Mouse (Mus musculus) C2C12 (cell line): ENCODE results near the gene Ldlrad2. TPM values are rescaled to one million over a fixed set of nuclear protein-coding genes. Genes with fewer than 3 reads are reported as not detected.

Experiments
- H3K27me3 ChIP-seq: one replicate; pipeline ENCODE4 v1.6.1; 2011; ENCODE audit not compliant: control insufficient read depth, insufficient read depth, insufficient read length
- H3K36me3 ChIP-seq: one replicate; pipeline ENCODE4 v1.6.1; 2011; ENCODE audit not compliant: control insufficient read depth, insufficient read depth
- H3K4me3 ChIP-seq: one replicate; pipeline ENCODE4 v1.5.1; 2011; ENCODE audit warnings: mild to moderate bottlenecking, control low read depth; ENCODE audit not compliant: poor library complexity, insufficient read depth, severe bottlenecking
- H3K79me2 ChIP-seq: one replicate; pipeline ENCODE4 v1.6.1; 2011; ENCODE audit not compliant: control insufficient read depth, insufficient read depth
- H3K79me3 ChIP-seq: one replicate; pipeline ENCODE4 v1.6.1; 2011; ENCODE audit warnings: low read depth, control low read depth
- H3ac ChIP-seq: one replicate; pipeline ENCODE3; 2011; ENCODE audit warnings: low read depth; ENCODE audit not compliant: control insufficient read depth, insufficient read length
- CEBPB ChIP-seq: IDR thresholded peaks from one replicate; pipeline ENCODE4 v1.6.1; 2011; ENCODE audit warnings: low read depth, mild to moderate bottlenecking, control low read depth, moderate library complexity
- CTCF ChIP-seq: IDR thresholded peaks from one replicate; pipeline ENCODE4 v1.5.1; 2011; ENCODE audit not compliant: control insufficient read depth, insufficient read depth, insufficient read length
- FOSL1 ChIP-seq: IDR thresholded peaks from one replicate; pipeline ENCODE4 v1.8.0; 2011; ENCODE audit warnings: mild to moderate bottlenecking, low read length; ENCODE audit not compliant: poor library complexity, insufficient read depth, severe bottlenecking
- MAX ChIP-seq: IDR thresholded peaks from one replicate; pipeline ENCODE4 v1.6.1; 2011; ENCODE audit warnings: mild to moderate bottlenecking, control low read depth
- MYOD1 ChIP-seq: IDR thresholded peaks from one replicate; pipeline ENCODE4 v1.6.1; 2011; ENCODE audit warnings: low read depth; ENCODE audit not compliant: control insufficient read depth, insufficient read length
- MYOG ChIP-seq: IDR thresholded peaks from one replicate; pipeline ENCODE4 v1.6.1; 2011; ENCODE audit not compliant: control insufficient read depth, insufficient read length; ENCODE audit errors: extremely low read depth
- USF1 ChIP-seq: IDR thresholded peaks from one replicate; pipeline ENCODE4 v1.6.1; 2011; ENCODE audit warnings: low read depth, mild to moderate bottlenecking, control low read depth, moderate library complexity
- polyA plus RNA-seq: library from polyadenylated mRNA; unstranded; fragments of >200 nt; fragmentation: generic; extraction: Trizol; gene quantifications from one replicate; pipeline ENCODE4 v1.2.1, GENCODE M21; 2012; ENCODE audit warnings: missing spikeins

Gene Ldlrad2
- polyA plus RNA-seq, 1 experiment, result not detected

DNA sequence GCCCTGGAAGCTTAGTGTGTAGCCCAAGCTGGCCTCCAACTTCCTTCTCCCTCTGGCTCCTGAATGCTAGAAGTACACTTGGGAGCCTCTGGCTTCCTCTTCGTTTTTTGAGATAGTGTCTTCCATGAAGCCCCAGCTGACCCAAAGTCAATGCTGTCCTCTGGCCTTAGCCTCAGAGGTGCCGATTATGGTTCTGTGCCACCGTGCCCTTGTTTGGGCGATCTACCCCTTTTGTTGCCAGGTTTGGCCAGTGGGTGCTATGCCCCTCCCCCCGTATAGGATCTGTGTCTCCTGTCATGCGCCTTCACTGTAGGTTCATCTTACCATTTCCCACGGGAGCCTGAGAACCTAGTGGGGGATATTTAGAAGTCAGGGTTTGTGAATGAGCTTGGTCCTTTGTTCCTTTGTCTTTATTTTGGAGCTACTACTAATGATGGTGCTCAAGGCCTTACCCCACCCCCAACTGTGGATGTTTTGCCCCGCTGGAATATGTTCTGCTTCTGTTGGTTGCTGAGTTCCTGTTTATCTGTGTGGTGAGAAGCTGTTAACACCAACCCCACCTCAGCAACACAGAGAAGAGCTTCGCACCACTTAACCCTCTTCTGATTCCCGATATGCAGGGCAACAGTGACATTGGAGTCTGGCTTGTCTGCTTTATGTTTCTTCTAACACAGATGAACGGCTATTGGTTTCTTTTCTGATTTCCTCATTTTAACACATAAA lies 29.2 kb upstream of the Ldlrad2 start:
- Histone ChIP-seq H3K36me3 (peaks cover 20% of the 10 kb centered on the region), H3ac (no peak overlapping the region), H3K79me3 (peaks cover 39% of the 10 kb centered on the region), H3K27me3 (no peaks in the 10 kb centered on the region), H3K79me2 (peaks cover 57% of the 10 kb centered on the region), H3K4me3 (no peak overlapping the region)
- TF ChIP-seq CEBPB (no peak), MYOG (no peak), USF1 (no peak), CTCF (no peak), FOSL1 (no peak)

- no peak overlapping the region for H3ac ChIP-seq
- H3K36me3 ChIP-seq, result no peaks in the 10 kb centered on the region
- H3K79me3 ChIP-seq, result peaks cover 71% of the 10 kb centered on the region
- TF ChIP-seq MAX (no peak), CEBPB (no peak), USF1 (no peak), FOSL1 (no peak), CTCF (no peak), MYOG (no peak), MYOD1 (no peak)
- peaks cover 86% of the 10 kb centered on the region for H3K79me2 ChIP-seq
- H3K4me3 ChIP-seq, result no peak overlapping the region
- H3K27me3 ChIP-seq, result no peaks in the 10 kb centered on the region
Measured at GRCm38 (mm10) chr4:137598577-137598976, 24.2 kb upstream of the Ldlrad2 start.

- no peak for TF ChIP-seq USF1
- TF ChIP-seq CEBPB, result no peak
- TF ChIP-seq FOSL1, result no peak
- no peak for TF ChIP-seq CTCF
- no peak for TF ChIP-seq MYOG
- no peak for TF ChIP-seq MAX
- TF ChIP-seq MYOD1, result no peak
- Histone ChIP-seq H3K79me3 (peaks cover 61% of the 10 kb centered on the region), H3K36me3 (no peaks in the 10 kb centered on the region), H3K79me2 (peaks cover 71% of the 10 kb centered on the region), H3ac (no peak overlapping the region), H3K4me3 (no peak overlapping the region), H3K27me3 (no peaks in the 10 kb centered on the region)
Measured at GRCm38 (mm10) chr4:137597098-137597630, 22.8 kb upstream of the Ldlrad2 start.

- peaks cover 45% of the 10 kb centered on the region for H3K79me3 ChIP-seq
- TF ChIP-seq USF1, result no peak
- TF ChIP-seq MYOG, result no peak
- no peak for TF ChIP-seq FOSL1
- TF ChIP-seq CTCF, result no peak
- TF ChIP-seq MYOD1, result no peak
- no peak for TF ChIP-seq CEBPB
- no peak for TF ChIP-seq MAX
- H3K27me3 ChIP-seq, result peaks cover 6% of the 10 kb centered on the region
- peaks cover 52% of the 10 kb centered on the region for H3K79me2 ChIP-seq
- H3K4me3 ChIP-seq, result peak overlapping the region; percentile 82
- H3K36me3 ChIP-seq, result no peaks in the 10 kb centered on the region
- H3ac ChIP-seq, result peak overlapping the region; percentile 98
Measured at GRCm38 (mm10) chr4:137594496-137595270, 20.3 kb upstream of the Ldlrad2 start.

GRCm38 (mm10) chr4:137593601-137594495 lies 19.5 kb upstream of the Ldlrad2 start, which contains the start of gene Usp48:
Gene Usp48, plus strand, starts transcription at chr4:137593755.
- TF ChIP-seq MAX, result peak; percentile 8
- no peak for TF ChIP-seq MYOG

More at GRCm38 (mm10) chr4:137593601-137594495, 19.5 kb upstream of the Ldlrad2 start, which contains the start of gene Usp48:
- peaks cover 9% of the 10 kb centered on the region for H3K27me3 ChIP-seq
- H3K79me3 ChIP-seq, result peaks cover 39% of the 10 kb centered on the region
- peak within 1 kb of the TSS; percentile 98 for H3ac ChIP-seq
- peak within 1 kb of the TSS; percentile 82 for H3K4me3 ChIP-seq
- peaks cover 44% of the 10 kb centered on the region for H3K79me2 ChIP-seq
- no peaks in the 10 kb centered on the region for H3K36me3 ChIP-seq
